Mouse (Mus musculus) forebrain, embryonic 14.5 days (tissue): ENCODE data around the gene Olfr1354. TPM values are rescaled to one million over a fixed set of nuclear protein-coding genes. Genes with fewer than 3 reads are reported as not detected.
"Not testable (repeated sequence)": the region's sequence is repeated elsewhere in the genome, so short reads cannot be mapped to it uniquely, and the experiment has no call there.

Experiments
- ATAC-seq: fragments of 200-750 bp; cut with Nextera tagmentation; 2 replicates; pipeline ENCODE4 v1.8.0; 2017; ENCODE audit warnings: mild to moderate bottlenecking, moderate library complexity
- DNase-seq: peaks from one replicate; pipeline ENCODE4 v3.0.0-alpha.2; 2015; ENCODE audit warnings: low spot score
- H3K27ac ChIP-seq: fragments of 300-500 bp; sonication (generic); 2 replicates; pipeline ENCODE4 v1.5.1; 2014; ENCODE audit warnings: low read depth, mild to moderate bottlenecking, control low read depth, low read length, moderate library complexity
- H3K27me3 ChIP-seq: fragments of 300-500 bp; sonication (generic); replicated peaks from 2 replicates; pipeline ENCODE4 v1.6.1; 2014; ENCODE audit warnings: low read length, control low read depth, mixed read lengths; ENCODE audit not compliant: control insufficient read depth, insufficient read depth
- H3K36me3 ChIP-seq: fragments of 300-500 bp; sonication (generic); 2 replicates; pipeline ENCODE4 v1.6.1; 2014; ENCODE audit warnings: low read length, control low read depth; ENCODE audit not compliant: control insufficient read depth, insufficient read depth
- H3K4me1 ChIP-seq: fragments of 300-500 bp; sonication (generic); 2 replicates; pipeline ENCODE4 v1.6.1; 2014; ENCODE audit warnings: antibody characterized with exemption, low read length, control low read depth; ENCODE audit not compliant: control insufficient read depth, insufficient read depth
- H3K4me2 ChIP-seq: fragments of 300-500 bp; sonication (generic); 2 replicates; pipeline ENCODE4 v1.6.1; 2014; ENCODE audit warnings: mild to moderate bottlenecking, control low read depth, low read length
- H3K4me3 ChIP-seq: fragments of 300-500 bp; sonication (generic); 2 replicates; pipeline ENCODE4 v1.5.1; 2014; ENCODE audit warnings: low read depth, low read length, control low read depth
- H3K9ac ChIP-seq: fragments of 300-500 bp; sonication (generic); 2 replicates; pipeline ENCODE4 v1.6.1; 2014; ENCODE audit warnings: mild to moderate bottlenecking, low read length, control low read depth, moderate library complexity
- H3K9me3 ChIP-seq: fragments of 300-500 bp; sonication (generic); replicated peaks from 2 replicates; pipeline ENCODE4 v1.6.1; 2016; ENCODE audit warnings: low read length, control low read depth, mixed read lengths; ENCODE audit not compliant: control insufficient read depth
- WGBS: fragments of 180-500 bp; shearing (Covaris S2); extraction: QIAGEN DNeasy Blood & Tissue Kit; methylation state at CpG from one replicate; pipeline ENCODE4 v1.1.7; 2014; 5-methylcytosine and 5-hydroxymethylcytosine counted together
- polyA plus RNA-seq: library from polyadenylated mRNA; unstranded; fragments of >200 nt; fragmentation: Nextera tagmentation; extraction: Ambion mirVana; gene quantifications from 2 replicates; pipeline ENCODE4 v1.2.1, GENCODE M21; 2014

Gene Olfr1354
- polyA plus RNA-seq = not detected in 2 replicates

DNA sequence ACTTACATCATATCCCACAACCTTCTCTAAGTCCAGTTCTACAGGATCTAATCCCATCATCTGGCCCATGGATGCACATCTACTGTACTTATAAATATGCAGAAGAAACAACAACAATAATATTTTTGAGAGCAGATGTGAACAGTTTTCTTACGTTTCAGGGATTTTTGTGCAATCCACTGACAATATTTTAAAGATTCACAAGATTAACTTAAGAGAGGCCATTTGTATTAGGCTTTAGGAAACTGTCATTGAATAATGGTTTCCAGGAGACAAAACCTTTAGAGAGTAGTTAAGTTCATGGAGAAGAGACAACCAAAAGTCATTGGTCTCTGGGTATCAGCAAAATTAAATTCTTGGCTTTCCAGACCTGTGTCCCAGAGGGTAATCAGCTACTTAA is at the start of gene Olfr1354:
Gene Olfr1354, plus strand, starts transcription at position 301 of the 400 bp plus-strand sequence.
- not testable (repeated sequence) for H3K27me3 ChIP-seq, H3K36me3 ChIP-seq, H3K27ac ChIP-seq, H3K9me3 ChIP-seq, H3K4me2 ChIP-seq, H3K4me1 ChIP-seq, H3K9ac ChIP-seq, ATAC-seq, H3K4me3 ChIP-seq, DNase-seq
- 90% methylated on average over 1 of the region's 1 CpGs for WGBS

DNA sequence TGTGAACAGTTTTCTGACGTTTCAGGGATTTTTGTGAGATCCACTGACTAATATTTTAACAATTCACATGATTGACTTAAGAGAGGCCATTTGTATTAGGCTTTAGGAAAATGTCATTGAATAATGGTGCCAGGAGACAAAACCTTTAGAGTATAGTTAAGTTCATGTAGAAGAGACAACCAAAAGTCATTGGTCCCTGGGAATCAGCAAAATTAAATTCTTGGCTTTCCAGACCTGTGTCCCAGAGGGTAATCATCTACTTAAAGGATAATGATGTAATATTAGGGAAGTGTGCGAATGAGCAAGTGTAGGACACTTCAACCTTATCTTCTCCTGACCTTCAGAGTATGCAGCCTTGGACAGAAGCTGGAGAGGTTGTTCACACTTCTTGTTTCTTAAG is 37.7 kb upstream of the Olfr1354 start, which contains the start of gene Olfr1355:
Gene Olfr1355, plus strand, starts transcription at position 301 of the 400 bp plus-strand sequence.
- Histone ChIP-seq H3K27me3 (no peaks in the 10 kb centered on the region), H3K9me3 (no peaks in the 10 kb centered on the region), H3K4me2 (no peak within 1 kb of the TSS), H3K36me3 (no peaks in the 10 kb centered on the region), H3K4me1 (no peaks in the 10 kb centered on the region), H3K27ac (no peak within 1 kb of the TSS), H3K4me3 (no peak within 1 kb of the TSS), H3K9ac (no peak within 1 kb of the TSS)
- ATAC-seq (no peak), DNase-seq (no peak)
- 83% methylated on average over 2 of the region's 2 CpGs for WGBS

DNA sequence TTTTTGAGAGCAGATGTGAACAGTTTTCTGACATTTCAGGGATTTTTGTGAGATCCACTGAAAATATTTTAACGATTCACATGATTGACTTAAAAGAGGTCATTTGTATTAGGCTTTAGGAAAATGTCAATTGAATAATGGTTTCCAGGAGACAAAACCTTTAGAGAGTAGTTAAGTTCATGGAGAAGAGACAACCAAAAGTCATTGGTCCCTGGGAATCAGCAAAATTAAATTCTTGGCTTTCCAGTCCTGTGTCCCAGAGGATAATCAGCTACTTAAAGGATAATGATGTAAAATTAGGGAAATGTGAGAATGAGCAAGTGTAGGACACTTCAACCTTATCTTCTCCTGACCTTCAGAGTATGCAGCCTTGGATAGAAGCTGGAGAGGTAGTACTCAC is 37.4 kb downstream of the Olfr1354 start, which contains the start of gene Olfr8:
Gene Olfr8, plus strand, starts transcription at position 301 of the 400 bp plus-strand sequence.
- H3K4me3 ChIP-seq, ATAC-seq, H3K36me3 ChIP-seq, H3K27ac ChIP-seq, DNase-seq, H3K9me3 ChIP-seq, H3K4me1 ChIP-seq, H3K27me3 ChIP-seq, H3K4me2 ChIP-seq, H3K9ac ChIP-seq: not testable (repeated sequence)
- 84% methylated on average over 1 of the region's 1 CpGs for WGBS

DNA sequence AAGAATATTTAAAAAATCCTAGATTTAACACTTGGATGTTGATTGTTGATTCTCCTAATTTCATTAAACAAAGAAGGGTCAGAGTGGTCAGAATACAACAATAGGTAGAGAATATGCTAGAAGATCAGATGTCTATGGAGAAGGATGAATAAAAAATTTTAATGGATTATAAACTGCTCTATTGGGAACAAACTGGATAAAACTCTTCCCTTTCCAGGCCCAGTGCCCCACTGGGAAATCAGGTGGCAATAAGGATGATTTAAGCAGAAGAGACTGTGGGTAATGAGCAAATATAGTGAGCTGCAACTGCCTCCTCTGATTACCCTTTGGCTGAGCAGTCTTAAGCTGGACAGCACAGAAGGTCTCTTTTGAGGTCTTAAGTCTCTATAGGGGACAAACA is 50.0 kb downstream of the Olfr1354 start, which contains the start of gene Olfr1353:
Gene Olfr1353, plus strand, starts transcription at position 301 of the 400 bp plus-strand sequence.
- not testable (repeated sequence) for DNase-seq, H3K4me1 ChIP-seq, H3K4me3 ChIP-seq, H3K9me3 ChIP-seq, H3K9ac ChIP-seq, H3K27me3 ChIP-seq, H3K27ac ChIP-seq, ATAC-seq, H3K4me2 ChIP-seq, H3K36me3 ChIP-seq

Other genes with a start within 250 kb of the Olfr1354 start
- not detected in 2 replicates for gene Casp14, start 194.9 kb upstream of the Olfr1354 start, polyA plus RNA-seq
- 0.17 and 0.24 TPM in 2 replicates for gene Ccdc105, start 160.1 kb upstream of the Olfr1354 start, polyA plus RNA-seq
- 2.9 and 3.4 TPM in 2 replicates for gene Slc1a6, start 132.7 kb upstream of the Olfr1354 start, polyA plus RNA-seq
- not detected in 2 replicates for gene Olfr1356, start 61.0 kb upstream of the Olfr1354 start, polyA plus RNA-seq
- gene Olfr1355, start 37.6 kb upstream of the Olfr1354 start, polyA plus RNA-seq = not detected in 2 replicates
- gene Olfr8, start 37.5 kb downstream of the Olfr1354 start, polyA plus RNA-seq = not detected in 2 replicates
- gene Olfr1353, start 50.1 kb downstream of the Olfr1354 start, polyA plus RNA-seq = not detected in 2 replicates
- gene Olfr1352, start 67.9 kb downstream of the Olfr1354 start, polyA plus RNA-seq = not detected in 2 replicates
- gene Olfr1351, start 99.3 kb downstream of the Olfr1354 start, polyA plus RNA-seq = not detected in 2 replicates
- gene Olfr57, start 115.6 kb downstream of the Olfr1354 start, polyA plus RNA-seq = not detected in 2 replicates
- gene 2610008E11Rik, start 184.4 kb downstream of the Olfr1354 start, polyA plus RNA-seq = 50.9 and 63.9 TPM in 2 replicates
- gene Vmn2r80, start 235.6 kb downstream of the Olfr1354 start, polyA plus RNA-seq = not detected in 2 replicates